Mouse (Mus musculus) liver, embryonic 14.5 days (tissue): ENCODE data around the gene 4921536K21Rik. TPM values are rescaled to one million over a fixed set of nuclear protein-coding genes. Genes with fewer than 3 reads are reported as not detected.
"Not testable (repeated sequence)": the region's sequence is repeated elsewhere in the genome, so short reads cannot be mapped to it uniquely, and the experiment has no call there.

ENCODE experiments used
- ATAC-seq: fragments of 200-750 bp; cut with Nextera tagmentation; 2 replicates; pipeline ENCODE4 v1.8.0; 2017; ENCODE audit warnings: moderate number of reproducible peaks, mild to moderate bottlenecking, moderate library complexity; ENCODE audit not compliant: insufficient read depth
- DNase-seq, 3 experiments: peaks; one replicate each; pipeline ENCODE4 v3.0.0-alpha.2; 2012 to 2013; ENCODE audit warnings: low read depth in 3 of 3, low spot score in 3 of 3
- H3K27ac ChIP-seq: fragments of 300-500 bp; sonication (generic); 2 replicates; pipeline ENCODE4 v1.5.1; 2014; ENCODE audit warnings: moderate library complexity, mild to moderate bottlenecking, control low read depth, inconsistent platforms
- H3K27me3 ChIP-seq: fragments of 300-500 bp; sonication (generic); 2 replicates; pipeline ENCODE4 v1.6.1; 2014; ENCODE audit warnings: mild to moderate bottlenecking, low read length, moderate library complexity; ENCODE audit not compliant: control insufficient read depth, insufficient read depth
- H3K36me3 ChIP-seq: fragments of 300-500 bp; sonication (generic); replicated peaks from 2 replicates; pipeline ENCODE4 v1.6.1; 2014; ENCODE audit warnings: low read depth; ENCODE audit not compliant: control insufficient read depth, insufficient read depth
- H3K4me1 ChIP-seq, 2 experiments: fragments of 200-500 bp in 1 of 2; fragments of 300-500 bp in 1 of 2; sonication (generic) in 1 of 2; replicated peaks; 2 replicates each; pipeline ENCODE4 v1.6.1; 2012 to 2014; ENCODE audit warnings: antibody characterized with exemption in 1 of 2, inconsistent platforms in 1 of 2, low read length in 1 of 2; ENCODE audit not compliant: control insufficient read depth in 2 of 2, insufficient read depth in 2 of 2
- H3K4me2 ChIP-seq: fragments of 300-500 bp; sonication (generic); 2 replicates; pipeline ENCODE4 v1.6.1; 2014; ENCODE audit warnings: low read depth, mild to moderate bottlenecking, control low read depth, moderate library complexity
- H3K4me3 ChIP-seq, 2 experiments: fragments of 200-500 bp in 1 of 2; fragments of 300-500 bp in 1 of 2; sonication (generic) in 1 of 2; 2 replicates each; pipeline ENCODE4 v1.5.1; 2012 to 2014; ENCODE audit warnings: low read depth in 2 of 2, low read length in 2 of 2, mild to moderate bottlenecking in 2 of 2, control low read depth in 1 of 2, inconsistent platforms in 1 of 2, moderate library complexity in 1 of 2; ENCODE audit not compliant: insufficient read depth in 1 of 2
- H3K9ac ChIP-seq: fragments of 300-500 bp; sonication (generic); replicated peaks from 2 replicates; pipeline ENCODE4 v1.6.1; 2014; ENCODE audit warnings: mild to moderate bottlenecking, control low read depth, moderate library complexity
- H3K9me3 ChIP-seq: fragments of 300-500 bp; sonication (generic); 2 replicates; pipeline ENCODE4 v1.6.1; 2016; ENCODE audit warnings: low read length, mixed read lengths; ENCODE audit not compliant: control insufficient read depth
- CTCF ChIP-seq: IDR thresholded peaks from 2 replicates; pipeline ENCODE4 v1.5.1; 2016; ENCODE audit warnings: antibody characterized with exemption, low read depth, control low read depth
- EP300 ChIP-seq: IDR thresholded peaks from 2 replicates; pipeline ENCODE4 v1.6.1; 2016; ENCODE audit warnings: antibody characterized with exemption, low read depth
- WGBS: fragments of 180-500 bp; shearing (Covaris S2); extraction: QIAGEN DNeasy Blood & Tissue Kit; methylation state at CpG from one replicate; pipeline ENCODE4 v1.1.7; 2014; ENCODE audit not compliant: insufficient replicate concordance; 5-methylcytosine and 5-hydroxymethylcytosine counted together
- polyA plus RNA-seq, 2 experiments: library from polyadenylated mRNA; depleted of rRNA in 1 of 2; stranded (reverse) in 1 of 2; unstranded in 1 of 2; fragments of >200 nt; fragmentation: Nextera tagmentation in 1 of 2; extraction: Ambion mirVana in 1 of 2; gene quantifications; 2 replicates each; pipeline versions ENCODE4 v1.2.1 to v1.2.3; 2012 to 2014

4921536K21Rik gene
- polyA plus RNA-seq, 2 experiments: 0.02 TPM; not detected in 1

- Histone ChIP-seq H3K27me3 (peaks cover 27% of the 10 kb centered on the region), H3K27ac (no peak within 1 kb of the TSS), H3K4me1 (peaks cover 4 to 8% of the 10 kb centered on the region in 2 experiments; a peak in 3 of 4 replicates), H3K4me2 (peak within 1 kb of the TSS; percentile 58), H3K4me3 (peak within 1 kb of the TSS; percentile 37 to 38), H3K9ac (no peak within 1 kb of the TSS), H3K9me3 (no peaks in the 10 kb centered on the region), H3K36me3 (no peaks in the 10 kb centered on the region)
- WGBS: under 1% methylated on average over 28 of the region's 28 CpGs
- DNase-seq (no peak), ATAC-seq (peak; percentile 32; the same call in 1 of the 2 replicates)
- TF ChIP-seq CTCF: peak; percentile 96
- no peak for TF ChIP-seq EP300
Measured at GRCm38 (mm10) chr11:3914109-3914840, 19.4 kb upstream of the 4921536K21Rik start, which contains the start of gene Slc35e4. TSS of gene Slc35e4 (minus strand) at chr11:3914664.

- H3K9me3 ChIP-seq: no peaks in the 10 kb centered on the region
- under 1% methylated on average over 65 of the region's 65 CpGs for WGBS
- no peak overlapping the region for H3K27ac ChIP-seq
- TF ChIP-seq CTCF (no peak), EP300 (no peak)
- H3K9ac ChIP-seq: no peak overlapping the region
- DNase-seq (peak; percentile 46 to 55 (median 48)), ATAC-seq (peak; percentile 77)
- no peaks in the 10 kb centered on the region for H3K36me3 ChIP-seq
- H3K27me3 ChIP-seq: peaks cover 27% of the 10 kb centered on the region
- peaks cover 4 to 8% of the 10 kb centered on the region in 2 experiments; a peak in 3 of 4 replicates for H3K4me1 ChIP-seq
- peak overlapping the region; percentile 37 to 38 for H3K4me3 ChIP-seq
- H3K4me2 ChIP-seq: peak overlapping the region; percentile 58
Measured at GRCm38 (mm10) chr11:3913316-3914108, 18.6 kb upstream of the 4921536K21Rik start.

GRCm38 (mm10) chr11:3912875-3913271 is 18.0 kb upstream of the 4921536K21Rik start:
- Histone ChIP-seq H3K9me3 (no peaks in the 10 kb centered on the region), H3K4me1 (peaks cover 4 to 8% of the 10 kb centered on the region in 2 experiments; a peak in 3 of 4 replicates), H3K9ac (no peak overlapping the region), H3K36me3 (no peaks in the 10 kb centered on the region), H3K4me3 (peak overlapping the region in 1 of 2 experiments; percentile 38; a peak in 2 of 4 replicates), H3K4me2 (peak overlapping the region; percentile 58), H3K27me3 (peaks cover 27% of the 10 kb centered on the region), H3K27ac (no peak overlapping the region)
- 6% methylated on average over 16 of the region's 16 CpGs for WGBS
- ATAC-seq (no peak), DNase-seq (no peak)
- TF ChIP-seq EP300 (no peak), CTCF (no peak; the same call in 1 of the 2 replicates)

- H3K27ac ChIP-seq: no peak overlapping the region
- no peaks in the 10 kb centered on the region for H3K36me3 ChIP-seq
- H3K4me2 ChIP-seq: peak overlapping the region; percentile 58; the same call in 1 of the 2 replicates
- no peak overlapping the region for H3K4me3 ChIP-seq
- H3K4me1 ChIP-seq: peaks cover 4 to 8% of the 10 kb centered on the region in 2 experiments; a peak in 3 of 4 replicates
- DNase-seq (no peak), ATAC-seq (no peak)
- WGBS: 31% methylated on average over 19 of the region's 19 CpGs
- H3K9me3 ChIP-seq: no peaks in the 10 kb centered on the region
- H3K27me3 ChIP-seq: peaks cover 27% of the 10 kb centered on the region
- no peak overlapping the region for H3K9ac ChIP-seq
- TF ChIP-seq CTCF: no peak
- TF ChIP-seq EP300: no peak
Measured at GRCm38 (mm10) chr11:3912100-3912874, 17.4 kb upstream of the 4921536K21Rik start.

- H3K9ac ChIP-seq, H3K4me2 ChIP-seq, H3K9me3 ChIP-seq, H3K27ac ChIP-seq, H3K4me3 ChIP-seq, ATAC-seq, H3K36me3 ChIP-seq, DNase-seq, H3K4me1 ChIP-seq: not testable (repeated sequence)
- H3K27me3 ChIP-seq: peaks cover 27% of the 10 kb centered on the region
- 55% methylated on average over 6 of the region's 6 CpGs for WGBS
Measured at GRCm38 (mm10) chr11:3911440-3911839, 16.5 kb upstream of the 4921536K21Rik start.
